Comparison of ENCODE assay signal across 10 mouse cellular contexts in the genomic region with DNA sequence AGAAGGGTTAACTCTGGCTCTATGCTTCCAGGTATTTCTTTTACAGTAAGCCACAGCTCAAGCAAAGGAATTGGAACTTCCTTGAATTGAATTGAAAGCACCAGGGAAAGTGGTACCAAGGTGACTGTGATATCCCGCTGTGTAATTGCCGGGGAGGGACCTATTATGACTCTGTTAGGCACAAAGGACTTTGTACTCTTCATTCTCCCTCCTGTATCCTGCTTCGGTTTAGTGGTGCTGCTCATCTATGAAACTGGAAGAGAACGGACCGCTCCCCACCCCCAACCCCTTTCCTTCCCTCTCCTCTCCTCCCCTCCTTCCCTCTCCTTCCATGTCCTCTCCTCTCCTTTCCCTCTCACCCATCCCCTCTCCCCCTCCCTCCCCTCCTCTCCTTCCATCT. TPM values are rescaled to one million over a fixed set of nuclear protein-coding genes. Genes with fewer than 3 reads are reported as not detected.
DNase-seq lines count a peak whose midpoint lies in the region; ATAC-seq and TF ChIP-seq lines count a peak whose summit lies in the region.
"Had no signal": no experiment of that assay in that cellular context is flagged by ENCODE, and none has a peak within 500 bp of the region (broad histone marks: within the 10 kb centered on the region; RNA-seq: fewer than 3 reads in every experiment).

No protein-coding gene starts in this region.

- H3K27ac ChIP-seq in heart, embryonic 14.5 days (replicated peaks in 1 of 2; ENCODE audit: control insufficient read depth in 1 of 2, insufficient read depth in 1 of 2, low read depth in 2 of 2, low read length in 2 of 2) = no peak overlapping the region
- H3K27ac ChIP-seq in bone marrow macrophage, adult 2 months (ENCODE audit: insufficient read depth, low read depth, low read length) = no peak overlapping the region
- no peak overlapping the region for H3K27ac ChIP-seq in hindbrain, embryonic 14.5 days
- H3K27ac ChIP-seq in midbrain, embryonic 11.5 days (ENCODE audit: low read depth, low read length) = no peak overlapping the region

- H3K4me2 ChIP-seq in heart, embryonic 14.5 days (ENCODE audit: low read length) = peak overlapping the region; percentile 87
- peak overlapping the region; percentile 77 for H3K4me2 ChIP-seq in hindbrain, embryonic 14.5 days (replicated peaks)
- peak overlapping the region; percentile 73 for H3K4me2 ChIP-seq in midbrain, embryonic 11.5 days

- H3K36me3 ChIP-seq in heart, embryonic 14.5 days (ENCODE audit: control insufficient read depth, insufficient read depth, low read length) = no peaks in the 10 kb centered on the region
- H3K36me3 ChIP-seq in hindbrain, embryonic 14.5 days (replicated peaks; ENCODE audit: control insufficient read depth, insufficient read depth) = no peaks in the 10 kb centered on the region
- no peaks in the 10 kb centered on the region for H3K36me3 ChIP-seq in midbrain, embryonic 11.5 days (ENCODE audit: control insufficient read depth, insufficient read depth, low read length)

- ATAC-seq in heart, embryonic 14.5 days (ENCODE audit: insufficient number of reproducible peaks, insufficient read depth, low FRiP score, low read depth) = no peak
- no peak for ATAC-seq in hindbrain, embryonic 14.5 days (ENCODE audit: low FRiP score)
- no peak for ATAC-seq in midbrain, embryonic 11.5 days (ENCODE audit: low FRiP score)
- no peak for ATAC-seq in erythroblast, adult 5-6 weeks (replicated peaks; ENCODE audit: low FRiP score, poor library complexity, severe bottlenecking)

- no peaks in the 10 kb centered on the region for H3K9me3 ChIP-seq in heart, embryonic 14.5 days (ENCODE audit: control insufficient read depth, low read length)
- no peaks in the 10 kb centered on the region for H3K9me3 ChIP-seq in hindbrain, embryonic 14.5 days (ENCODE audit: control insufficient read depth, low read length)
- H3K9me3 ChIP-seq in midbrain, embryonic 11.5 days (ENCODE audit: control insufficient read depth, low read length) = no peaks in the 10 kb centered on the region

- H3K27me3 ChIP-seq in heart, embryonic 14.5 days (ENCODE audit: control insufficient read depth, insufficient read depth, low read length) = peaks cover 9% of the 10 kb centered on the region; the same call in 1 of the 2 replicates
- H3K27me3 ChIP-seq in hindbrain, embryonic 14.5 days (ENCODE audit: control insufficient read depth, insufficient read depth, low read length) = peaks cover 7% of the 10 kb centered on the region
- H3K27me3 ChIP-seq in midbrain, embryonic 11.5 days (ENCODE audit: control insufficient read depth, insufficient read depth, low read length) = peaks cover 9% of the 10 kb centered on the region

- WGBS in heart, embryonic 14.5 days = 12% methylated on average over 5 of the region's 5 CpGs
- 13% methylated on average over 5 of the region's 5 CpGs for WGBS in hindbrain, embryonic 14.5 days
- WGBS in midbrain, embryonic 11.5 days = 4% methylated on average over 5 of the region's 5 CpGs

- no peak for TF ChIP-seq CTCF in bone marrow macrophage, adult 2 months (IDR thresholded peaks at IDR 0.05; ENCODE audit: low read depth, low read length)

- TF ChIP-seq POLR2A in bone marrow macrophage, adult 2 months (IDR thresholded peaks at IDR 0.05; ENCODE audit: borderline replicate concordance, low read depth, low read length) = no peak

- peaks cover 2 to 5% of the 10 kb centered on the region in 2 experiments; a peak in 3 of 4 replicates for H3K4me1 ChIP-seq in heart, embryonic 14.5 days (ENCODE audit: control insufficient read depth in 2 of 2, insufficient read depth in 2 of 2, low read length in 2 of 2)
- no peaks in the 10 kb centered on the region for H3K4me1 ChIP-seq in bone marrow macrophage, adult 2 months (ENCODE audit: control insufficient read depth, insufficient read depth, low read length)
- peaks cover 11% of the 10 kb centered on the region for H3K4me1 ChIP-seq in hindbrain, embryonic 14.5 days (replicated peaks; ENCODE audit: control insufficient read depth, insufficient read depth, low read length)
- peaks cover 6% of the 10 kb centered on the region for H3K4me1 ChIP-seq in midbrain, embryonic 11.5 days (ENCODE audit: control insufficient read depth, insufficient read depth, low read length)

- H3K9ac ChIP-seq in heart, embryonic 14.5 days (ENCODE audit: low read length) = peak overlapping the region; percentile 49; the same call in 1 of the 2 replicates
- H3K9ac ChIP-seq in hindbrain, embryonic 14.5 days = peak overlapping the region; percentile 51; the same call in 1 of the 2 replicates
- H3K9ac ChIP-seq in midbrain, embryonic 11.5 days (ENCODE audit: low read length) = no peak overlapping the region

- peak overlapping the region in 1 of 2 experiments; percentile 41; a peak in 1 of 4 replicates for H3K4me3 ChIP-seq in heart, embryonic 14.5 days (ENCODE audit: control insufficient read depth in 1 of 2, insufficient read depth in 1 of 2, low read depth in 1 of 2, low read length in 2 of 2)
- peak overlapping the region; percentile 43 for H3K4me3 ChIP-seq in bone marrow macrophage, adult 2 months (ENCODE audit: insufficient read depth, low read length)
- H3K4me3 ChIP-seq in hindbrain, embryonic 14.5 days (replicated peaks; ENCODE audit: low read length) = peak overlapping the region; percentile 37
- H3K4me3 ChIP-seq in midbrain, embryonic 11.5 days (ENCODE audit: low read depth, low read length) = peak overlapping the region; percentile 40

- DNase-seq in heart, adult 9 months (ENCODE audit: low spot score in 2 of 2) = no peak
- no peak for DNase-seq in hindbrain, embryonic 14.5 days (ENCODE audit: low spot score)
- DNase-seq in midbrain, embryonic 11.5 days (ENCODE audit: low spot score, missing footprints) = peak; percentile 86
- DNase-seq in thymus, postnatal 25 days = no peak
- no peak for DNase-seq in right cerebral cortex, adult 18-20 months
- DNase-seq: cerebellum, postnatal 36 days had no signal

RNA-seq across cellular contexts. Expression of a gene that starts 1.3 kb away (rescaled TPM):
- 0.49 and 0.66 TPM in 2 replicates for polyA plus RNA-seq in heart, embryonic 14.5 days (2014; fragmentation: Nextera tagmentation; extraction: Ambion mirVana)
- polyA plus RNA-seq in bone marrow macrophage, adult 2 months (2012; ENCODE audit: insufficient read depth, insufficient read length, missing spikeins) = not detected in 2 replicates
- polyA plus RNA-seq in hindbrain, embryonic 14.5 days (2014; fragmentation: Nextera tagmentation; extraction: Ambion mirVana) = 0.86 and 1.1 TPM in 2 replicates
- 0.80 and 0.94 TPM in 2 replicates for polyA plus RNA-seq in midbrain, embryonic 11.5 days (2014; fragmentation: Nextera tagmentation; extraction: Ambion mirVana)
- not detected in 2 replicates for total RNA-seq in erythroblast, adult 5-6 weeks (2015; ENCODE audit: low replicate concordance)
- not detected in 2 replicates for total RNA-seq in erythroblast, adult 5-6 weeks (2017; ENCODE audit: low replicate concordance)

RNA-seq across cellular contexts. Expression of a gene that starts 40.7 kb away (rescaled TPM):
- not detected in 2 replicates for polyA plus RNA-seq in heart, embryonic 14.5 days (2014; fragmentation: Nextera tagmentation; extraction: Ambion mirVana)
- polyA plus RNA-seq in bone marrow macrophage, adult 2 months (2012; ENCODE audit: insufficient read depth, insufficient read length, missing spikeins) = not detected in 2 replicates
- polyA plus RNA-seq in hindbrain, embryonic 14.5 days (2014; fragmentation: Nextera tagmentation; extraction: Ambion mirVana) = not detected in 2 replicates
- not detected in 2 replicates for polyA plus RNA-seq in midbrain, embryonic 11.5 days (2014; fragmentation: Nextera tagmentation; extraction: Ambion mirVana)
- not detected in 2 replicates for total RNA-seq in erythroblast, adult 5-6 weeks (2015; ENCODE audit: low replicate concordance)
- total RNA-seq in erythroblast, adult 5-6 weeks (2017; ENCODE audit: low replicate concordance) = not detected in 2 replicates
- total RNA-seq: left cerebral cortex, postnatal 14 days had no signal

RNA-seq across cellular contexts. Expression of a gene that starts 40.8 kb away (rescaled TPM):
- polyA plus RNA-seq in heart, embryonic 14.5 days (2014; fragmentation: Nextera tagmentation; extraction: Ambion mirVana) = 2.6 and 2.9 TPM in 2 replicates
- polyA plus RNA-seq in bone marrow macrophage, adult 2 months (2012; ENCODE audit: insufficient read depth, insufficient read length, missing spikeins) = not detected in 2 replicates
- polyA plus RNA-seq in hindbrain, embryonic 14.5 days (2014; fragmentation: Nextera tagmentation; extraction: Ambion mirVana) = 0.67 and 1.4 TPM in 2 replicates
- polyA plus RNA-seq in midbrain, embryonic 11.5 days (2014; fragmentation: Nextera tagmentation; extraction: Ambion mirVana) = 1.4 and 1.8 TPM in 2 replicates
- not detected in 2 replicates for total RNA-seq in erythroblast, adult 5-6 weeks (2015; ENCODE audit: low replicate concordance)
- total RNA-seq in erythroblast, adult 5-6 weeks (2017; ENCODE audit: low replicate concordance) = not detected in 2 replicates
